Mouse (Mus musculus): Measurements from ENCODE around the gene Dtnb.
A peak's percentile ranks its signal among the peaks of the same experiment; 100 is the strongest.
"Not testable (repeated sequence)": the region's sequence is repeated elsewhere in the genome, so short reads cannot be mapped to it uniquely, and the experiment has no call there.

The Dtnb gene

DNA sequence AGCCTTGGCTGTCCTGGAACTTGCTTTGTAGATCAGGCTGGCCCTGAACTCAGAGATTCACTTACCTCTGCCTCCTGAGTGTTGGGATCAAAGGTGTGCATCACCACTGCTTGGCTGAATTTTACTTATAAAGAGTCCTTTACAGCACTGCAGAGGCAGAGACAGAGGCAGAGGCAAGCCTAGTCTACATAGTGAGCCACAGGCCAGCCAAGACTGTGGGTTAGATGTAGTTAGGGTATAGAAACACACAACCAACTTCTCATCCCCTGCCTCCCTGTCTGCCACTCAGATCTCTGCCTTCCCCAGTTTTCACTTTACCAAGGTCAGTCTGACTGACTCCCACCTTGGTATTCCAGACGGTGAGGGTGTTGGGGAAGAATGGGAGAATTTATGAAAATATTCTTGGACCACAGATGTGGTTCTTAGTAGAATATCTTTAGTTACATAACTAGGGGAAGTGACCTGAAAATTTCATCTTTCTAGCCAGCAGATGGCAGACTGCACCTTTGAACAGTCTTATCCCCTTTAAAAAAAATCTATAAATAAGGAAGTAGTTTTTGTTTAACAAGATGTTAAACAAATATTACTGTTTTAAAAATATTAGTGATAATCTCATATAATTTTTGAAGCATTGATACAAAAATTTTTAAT, 88.9 kb downstream of the Dtnb start:
- DNase-seq = peak; percentile 56

DNA sequence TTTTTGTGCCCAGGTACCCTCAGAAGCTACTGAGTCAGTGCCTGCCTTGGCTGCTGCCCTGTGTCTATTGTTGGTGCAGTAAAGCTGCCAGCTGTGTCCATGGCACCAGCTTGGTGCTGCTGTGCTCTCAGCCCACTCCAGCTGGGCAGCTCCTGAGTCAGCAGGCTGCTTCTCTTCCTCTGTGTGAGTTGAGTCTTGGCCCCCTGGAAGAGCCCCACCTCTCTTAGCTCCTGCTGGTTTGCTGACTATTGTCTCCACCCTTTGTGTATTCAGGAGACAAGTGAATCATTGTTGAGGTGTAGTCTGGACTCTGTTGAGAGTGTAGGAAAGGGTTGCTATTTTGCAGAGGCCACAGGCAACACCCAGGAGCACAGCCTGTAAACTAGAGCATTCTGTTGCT, 90.5 kb downstream of the Dtnb start:
- no peak for DNase-seq

DNA sequence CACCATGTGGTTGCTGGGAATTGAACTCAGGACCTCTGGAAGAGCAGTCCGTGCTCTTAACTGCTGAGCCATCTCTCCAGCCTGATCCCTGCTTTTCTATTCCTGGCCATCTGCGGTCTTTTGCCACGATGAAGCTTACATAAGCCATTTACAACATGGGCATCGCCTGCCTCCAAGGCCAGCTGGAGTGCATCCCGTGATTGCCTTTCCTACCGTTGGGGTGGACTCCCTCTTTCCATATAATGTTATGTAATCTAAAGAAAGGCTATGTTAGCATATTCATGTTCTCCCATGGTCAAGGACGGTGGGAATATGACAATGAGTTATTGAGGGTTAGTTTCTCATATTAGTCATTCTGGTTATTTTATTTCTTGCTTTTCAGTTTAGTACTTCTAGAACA, 91.2 kb downstream of the Dtnb start:
- DNase-seq = no peak

DNA sequence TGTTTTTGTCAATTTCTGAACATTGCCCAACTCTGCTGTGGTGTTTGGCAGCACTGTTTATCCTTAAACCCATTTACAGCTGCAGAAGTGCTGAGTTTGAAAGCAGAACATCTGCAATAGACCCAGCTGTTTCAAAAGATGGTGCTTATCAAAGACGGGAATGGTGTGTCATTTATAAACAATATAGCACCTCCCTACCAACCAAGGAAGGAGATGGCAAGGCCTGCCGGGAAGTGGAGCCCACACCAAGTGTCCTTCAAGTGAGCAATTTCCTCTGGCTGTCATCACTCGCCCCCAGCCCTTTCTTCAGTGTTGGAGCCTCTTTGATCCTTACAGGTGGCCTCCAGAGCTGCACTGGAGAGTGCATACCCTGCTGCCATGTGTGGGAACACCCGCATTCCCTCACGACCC, 97.8 kb downstream of the Dtnb start:
- DNase-seq = no peak

DNA sequence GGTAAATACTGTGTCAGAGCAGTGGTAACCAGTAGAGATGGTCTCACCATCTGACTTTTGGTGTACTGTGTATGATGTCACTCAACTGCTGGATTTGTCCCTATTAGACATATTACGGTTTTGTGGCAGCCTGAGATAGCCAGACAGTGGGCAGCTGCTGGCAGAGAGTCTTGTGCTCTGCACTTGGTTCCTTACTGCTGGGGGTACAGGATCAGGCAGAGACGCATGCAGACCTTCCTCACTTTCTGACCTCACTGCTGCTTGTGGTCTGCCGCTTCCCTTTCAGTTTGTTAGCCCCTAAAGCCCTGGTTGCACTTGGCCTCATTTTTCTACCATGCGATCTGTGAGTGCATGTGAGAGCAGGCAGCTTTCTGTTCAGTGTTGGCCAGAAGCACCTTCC, 98.9 kb downstream of the Dtnb start:
- no peak for DNase-seq

DNA sequence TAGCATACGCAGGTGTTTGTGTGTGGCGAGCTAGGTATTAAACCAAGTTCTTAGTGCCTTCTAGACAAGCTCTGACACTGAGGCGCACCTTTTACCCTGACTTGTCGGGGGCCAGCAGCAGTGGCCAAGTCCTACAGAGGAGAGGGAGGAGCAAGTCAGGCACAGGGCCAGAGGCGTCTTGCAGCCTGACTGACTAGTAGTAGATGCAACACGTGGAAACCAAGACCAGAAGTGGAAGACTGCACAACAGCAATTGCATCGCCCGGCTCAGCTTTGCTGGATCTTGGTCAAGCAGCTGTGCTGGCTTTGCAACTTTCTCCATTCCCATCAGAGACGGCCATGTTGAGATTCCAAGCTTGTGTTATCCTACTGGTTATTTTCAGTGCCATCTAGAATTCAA, 100.6 kb downstream of the Dtnb start:
- no peak for DNase-seq

DNA sequence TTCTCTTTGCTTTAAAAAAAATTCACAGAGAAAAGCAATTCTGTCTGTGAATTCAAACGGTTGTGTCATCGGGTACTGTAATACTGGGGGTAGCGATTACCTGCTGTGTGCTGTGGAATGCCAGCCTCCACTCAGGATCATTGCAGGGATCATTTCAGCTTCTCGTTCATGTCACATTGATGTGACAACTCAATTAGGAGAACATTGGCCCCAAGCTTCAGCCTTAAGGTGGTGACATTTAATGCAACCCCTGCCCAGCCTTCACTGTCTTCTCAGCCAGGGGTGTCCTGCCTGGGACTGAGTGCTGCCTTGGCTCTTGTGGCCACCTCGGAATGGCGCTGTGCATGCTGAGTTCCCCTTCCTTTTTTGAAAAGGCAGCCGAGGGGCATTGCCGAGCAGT, 101.7 kb downstream of the Dtnb start:
- DNase-seq = no peak

DNA sequence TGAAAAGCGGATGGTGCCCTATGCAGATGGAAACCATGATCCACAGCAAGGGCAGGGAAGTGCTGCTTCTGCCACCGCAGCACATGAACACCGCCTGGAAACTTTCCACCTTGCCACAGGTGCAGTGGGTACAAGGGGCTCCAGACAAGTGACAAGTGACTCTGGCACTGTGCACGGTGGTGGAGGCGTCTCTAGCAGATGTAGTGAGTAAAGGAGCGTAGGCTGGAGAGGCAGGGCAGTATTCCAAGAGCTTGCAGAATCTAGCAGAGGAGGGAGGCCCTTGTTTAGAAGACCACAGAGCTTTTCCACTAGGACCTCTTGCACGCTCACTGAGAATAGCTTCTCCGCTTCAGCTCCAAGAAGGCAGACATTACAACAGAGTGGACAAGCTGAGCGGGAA, 102.7 kb downstream of the Dtnb start:
- no peak for DNase-seq

DNA sequence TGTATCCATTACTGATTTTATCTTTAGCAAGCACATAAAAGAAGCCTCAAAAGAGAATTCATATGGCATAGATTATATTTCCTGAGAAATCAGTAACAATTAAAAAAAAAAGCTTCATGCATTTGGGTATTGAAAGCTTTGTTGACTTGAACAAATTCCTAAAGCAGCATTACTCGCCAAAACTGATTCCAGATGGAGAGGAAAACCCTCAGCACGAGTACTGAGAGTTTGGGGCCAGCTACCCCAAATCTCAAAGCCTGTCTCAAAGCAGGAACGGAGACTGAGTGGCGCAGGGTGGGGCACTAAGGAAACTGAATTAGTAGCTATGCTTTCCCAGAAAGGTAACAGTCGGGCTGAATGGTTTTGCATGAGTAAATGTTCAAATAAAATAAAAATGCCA, 108.5 kb downstream of the Dtnb start:
- DNase-seq = no peak

DNA sequence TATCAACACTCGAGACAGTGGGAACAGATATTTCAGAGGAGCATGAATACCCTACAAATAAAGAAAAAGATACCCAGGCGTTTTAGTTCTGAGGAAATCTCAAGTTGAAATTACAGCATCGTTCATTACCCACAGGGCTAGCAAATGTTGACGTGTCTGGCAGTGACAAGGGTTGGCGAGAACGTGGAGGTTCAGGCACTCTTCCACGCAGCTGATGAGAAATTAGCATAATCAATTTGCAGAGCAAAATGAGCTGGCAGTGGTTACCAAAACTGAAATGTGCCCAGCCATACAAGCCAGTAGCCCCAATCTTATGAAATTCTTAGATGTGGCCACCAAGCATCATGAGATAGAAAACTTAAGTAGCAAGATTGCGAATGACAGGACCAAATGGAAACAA, 110.9 kb downstream of the Dtnb start:
- DNase-seq = no peak

DNA sequence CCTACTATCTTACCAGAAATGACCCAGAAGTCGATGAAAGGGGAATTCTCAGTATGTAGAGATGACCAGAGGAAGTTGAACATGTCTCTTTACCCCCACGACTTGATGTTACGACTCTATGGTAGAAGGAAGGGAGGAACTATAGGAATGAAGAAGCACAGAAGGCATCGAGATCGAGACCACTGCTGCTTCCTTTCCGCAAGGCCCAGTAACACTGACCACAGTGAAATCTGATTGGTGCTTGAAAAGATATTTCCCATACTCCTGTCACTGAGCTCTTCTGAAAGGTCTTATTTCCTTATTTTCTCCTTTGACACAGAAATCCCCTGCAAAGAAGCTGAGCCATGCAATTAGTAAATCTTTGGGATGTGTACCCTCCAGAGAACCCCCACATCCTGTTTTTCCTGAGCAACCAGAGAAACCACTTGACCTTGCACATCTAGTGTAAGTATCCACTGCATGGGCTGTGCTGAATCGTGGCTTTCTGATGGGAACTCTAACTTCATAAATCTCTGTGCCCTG, 114.3 kb downstream of the Dtnb start:
- DNase-seq = no peak

DNA sequence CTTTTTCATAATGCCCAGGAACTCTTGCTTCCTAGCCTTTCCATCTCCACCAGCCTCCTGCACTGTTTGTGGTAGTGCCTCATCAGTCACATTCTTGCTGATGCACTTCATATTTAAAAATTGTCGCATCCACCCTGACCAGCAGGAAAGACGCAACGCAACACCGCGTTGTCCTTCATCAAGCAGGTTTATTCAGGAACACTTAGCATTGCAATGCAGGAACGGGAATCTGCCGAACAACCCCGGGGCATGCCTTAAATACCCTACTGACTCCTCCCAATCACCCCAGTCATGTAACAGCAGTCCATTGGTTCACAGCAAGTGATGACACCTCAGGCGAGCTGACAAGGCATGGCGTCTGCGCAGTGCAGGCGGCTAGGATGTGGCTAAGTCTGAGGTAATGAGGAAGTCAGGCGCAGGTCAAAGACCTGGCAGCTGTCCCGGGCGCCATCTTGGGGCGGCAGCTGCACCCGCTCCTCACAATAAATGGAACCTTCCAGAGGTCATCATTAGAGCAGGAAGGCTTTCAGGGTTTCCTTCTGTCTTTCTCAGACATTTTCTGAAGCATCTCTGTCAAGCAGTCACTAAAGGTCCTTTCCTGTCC, 118.8 kb downstream of the Dtnb start:
- not testable (repeated sequence) for DNase-seq

DNA sequence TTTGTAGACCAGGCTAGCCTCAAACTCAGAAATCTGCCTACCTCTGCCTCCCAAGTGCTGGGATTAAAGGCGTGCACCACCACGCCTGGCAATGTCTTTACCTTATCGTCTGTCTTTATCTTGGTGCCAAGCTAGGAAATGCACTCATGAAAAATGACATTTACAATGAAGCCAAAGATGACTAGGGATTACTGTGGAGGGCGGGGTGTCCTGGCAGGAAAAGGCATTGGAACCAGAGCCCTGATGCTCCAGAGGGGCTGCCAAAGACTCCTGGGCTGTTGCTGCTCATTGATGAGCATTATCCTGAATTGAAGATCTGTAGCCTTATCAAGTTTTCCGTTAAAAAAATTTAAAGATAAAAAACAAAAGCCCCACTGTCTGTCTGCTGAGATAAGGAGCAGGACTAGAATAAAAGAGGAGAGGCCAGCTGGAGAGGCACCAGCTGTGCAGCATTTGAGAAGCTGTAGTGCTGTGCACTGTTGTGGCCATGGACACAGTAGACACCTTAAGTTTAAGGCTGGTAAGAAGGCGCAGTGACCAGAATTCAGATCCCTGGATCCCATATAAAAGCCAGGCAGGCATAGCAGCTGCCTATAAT, 120.7 kb downstream of the Dtnb start:
- DNase-seq = peak; percentile 27

DNA sequence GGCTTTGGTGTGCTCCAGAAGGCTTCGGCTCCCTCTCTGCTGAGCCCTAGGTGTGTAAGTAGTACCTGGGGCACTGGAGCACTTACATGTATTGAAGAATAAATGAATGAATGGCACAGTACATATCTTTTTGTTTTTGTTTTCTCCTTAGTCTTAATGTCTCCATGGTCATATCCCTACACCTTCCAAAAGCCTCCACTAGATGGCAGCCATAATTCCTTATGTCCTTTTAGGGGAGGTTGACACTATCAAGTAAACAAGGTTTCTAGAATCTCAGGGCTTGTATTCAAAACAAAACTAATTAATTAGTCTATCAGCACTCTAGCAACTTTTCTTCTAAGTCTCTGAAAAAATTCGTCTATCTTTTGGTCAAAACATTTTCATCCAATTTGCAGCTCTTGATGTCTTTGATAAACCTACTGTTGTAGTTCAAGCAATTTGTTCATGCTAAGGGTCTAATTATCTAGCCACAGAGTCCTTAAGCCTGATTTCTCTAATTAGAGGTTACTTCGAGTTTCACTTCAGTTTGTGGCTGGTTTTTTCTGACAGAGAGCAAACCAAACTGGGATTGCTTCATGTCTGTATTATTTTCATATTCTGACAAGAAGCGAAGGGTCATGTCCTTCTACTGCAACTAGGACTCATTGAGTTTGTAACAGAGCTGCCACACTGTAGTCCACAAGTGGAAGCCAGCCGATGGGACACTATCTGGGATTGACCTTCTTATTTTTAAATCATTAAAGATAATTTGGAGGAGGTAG, 123.7 kb downstream of the Dtnb start:
- DNase-seq = peak; percentile 59

DNA sequence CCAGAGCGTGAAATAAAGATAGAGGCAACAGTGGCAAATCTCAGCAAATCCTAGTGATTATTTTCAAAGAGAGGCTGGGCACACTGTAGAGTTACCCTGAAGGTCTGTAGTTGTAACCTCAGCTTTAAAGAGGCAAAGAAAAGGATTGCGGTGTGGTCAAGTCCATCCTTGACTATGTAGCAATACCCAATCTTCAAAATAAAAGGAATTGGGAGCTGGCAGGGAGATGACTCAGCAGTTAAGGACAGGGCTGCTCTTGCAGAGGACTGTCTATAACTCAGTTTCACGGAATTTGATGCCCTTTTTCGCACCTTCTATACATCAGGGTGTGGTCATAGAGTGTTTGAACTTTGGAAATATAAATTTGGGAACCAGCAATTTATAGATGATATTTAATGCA, 128.3 kb downstream of the Dtnb start:
- no peak for DNase-seq

DNA sequence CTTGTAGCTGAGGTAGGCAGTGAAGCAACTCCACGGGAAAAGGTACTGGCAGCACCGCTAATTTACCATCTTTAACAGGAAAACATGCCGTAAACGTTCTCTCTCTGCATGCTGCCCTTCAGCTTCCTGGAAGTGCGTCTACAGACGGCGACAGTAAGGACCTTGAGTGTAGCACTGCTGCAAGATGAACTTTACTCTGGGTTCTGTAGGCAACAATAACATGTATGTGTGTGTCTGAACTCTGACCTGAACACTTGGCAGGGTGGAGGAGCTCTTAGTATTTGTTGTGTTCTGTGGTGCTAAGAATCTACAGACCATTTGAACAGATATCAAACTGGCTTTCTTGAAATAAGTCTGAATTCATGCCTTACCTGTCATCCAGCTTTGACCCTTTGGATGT, 130.7 kb downstream of the Dtnb start:
- no peak for DNase-seq

DNA sequence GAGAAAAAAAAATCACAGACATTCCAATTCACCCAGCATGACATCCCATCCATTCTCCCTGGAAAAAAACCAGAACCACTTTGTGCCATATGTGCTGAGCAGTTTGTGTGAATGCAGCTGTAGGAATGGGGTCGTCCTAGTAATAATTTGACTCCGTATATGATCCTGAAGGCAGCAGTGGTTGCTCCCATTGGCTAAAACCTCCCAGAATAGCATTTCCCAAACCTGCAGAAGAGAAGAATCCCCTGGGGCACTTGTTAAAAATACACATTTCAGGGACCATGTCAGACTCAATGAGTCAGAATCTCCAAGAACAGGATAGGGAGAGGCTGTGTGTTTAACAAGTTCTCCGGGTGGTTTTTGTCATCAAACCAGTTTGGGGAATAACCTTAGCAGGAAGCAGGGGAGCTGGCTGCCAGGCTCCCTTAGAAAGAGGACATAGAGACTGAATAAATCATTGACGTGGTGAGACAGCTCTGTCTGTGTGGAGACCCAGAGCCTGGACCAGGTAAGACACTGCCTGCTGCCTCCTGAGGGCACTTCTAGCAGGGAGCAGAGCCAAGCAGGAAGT, 147.1 kb downstream of the Dtnb start:
- no peak for DNase-seq

DNA sequence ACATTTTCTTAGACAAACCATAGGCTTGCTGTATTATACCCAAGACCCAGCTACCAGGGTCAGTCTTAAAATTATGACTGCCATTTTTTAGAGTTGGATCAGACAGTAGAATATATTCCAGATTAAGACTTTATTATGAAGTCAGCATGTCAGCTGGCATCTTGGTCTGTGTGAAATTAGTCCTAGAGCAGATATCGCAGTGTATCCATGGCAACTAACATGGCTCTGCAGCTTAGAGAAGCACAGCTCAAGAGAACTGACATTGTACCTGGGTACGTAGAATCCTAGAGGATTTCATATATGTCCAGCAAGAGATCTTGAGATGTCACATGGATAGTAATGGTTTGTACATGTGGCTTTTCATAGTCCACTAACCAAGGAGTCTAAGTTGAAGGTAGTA, 148.3 kb downstream of the Dtnb start:
- DNase-seq = no peak

DNA sequence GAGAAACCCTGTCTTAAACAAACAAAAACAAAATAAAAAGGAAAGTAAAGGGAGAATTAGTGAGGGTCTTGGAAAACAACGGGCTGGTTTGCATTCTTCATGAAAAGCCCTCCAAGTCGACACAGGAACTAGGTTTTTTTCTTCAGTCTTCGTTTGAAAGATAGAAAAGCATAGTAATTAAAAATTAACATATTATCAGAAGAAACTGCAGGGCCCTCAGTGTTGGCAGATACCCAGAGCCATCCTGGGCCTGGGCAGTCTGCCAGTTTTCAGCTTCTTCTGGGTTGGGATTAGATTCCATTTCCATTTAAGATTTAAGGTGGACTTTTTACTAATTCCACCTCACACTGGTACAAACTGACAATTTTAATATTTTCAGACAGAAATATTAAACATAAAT, 151.6 kb downstream of the Dtnb start:
- peak; percentile 67 for DNase-seq

DNA sequence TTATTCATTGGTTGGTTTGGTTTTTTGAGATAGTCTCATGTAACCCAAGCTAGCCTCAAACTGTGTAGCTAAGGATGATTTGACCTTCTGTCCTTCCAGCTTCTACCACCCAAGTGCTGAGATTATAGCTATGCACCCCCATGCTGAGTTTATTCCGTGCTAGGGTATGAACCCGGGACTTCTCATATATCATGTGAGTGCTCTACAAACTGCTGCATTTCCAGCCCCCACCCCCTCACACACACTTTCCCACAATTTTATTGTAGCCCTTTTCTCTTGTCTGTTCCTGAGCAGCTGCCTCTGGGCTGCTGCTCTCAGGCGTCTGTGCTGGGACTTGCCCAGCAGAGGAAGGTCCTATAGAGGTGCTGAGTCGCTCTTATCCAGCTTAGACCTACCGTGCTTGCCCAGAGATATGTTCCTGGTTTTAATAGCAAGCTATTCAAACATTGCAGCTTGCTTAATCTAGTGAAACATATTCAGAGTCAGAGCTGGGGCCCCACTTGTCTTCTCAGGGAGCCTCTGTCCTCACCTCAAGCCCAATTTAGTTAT, 152.7 kb downstream of the Dtnb start:
- DNase-seq = no peak

DNA sequence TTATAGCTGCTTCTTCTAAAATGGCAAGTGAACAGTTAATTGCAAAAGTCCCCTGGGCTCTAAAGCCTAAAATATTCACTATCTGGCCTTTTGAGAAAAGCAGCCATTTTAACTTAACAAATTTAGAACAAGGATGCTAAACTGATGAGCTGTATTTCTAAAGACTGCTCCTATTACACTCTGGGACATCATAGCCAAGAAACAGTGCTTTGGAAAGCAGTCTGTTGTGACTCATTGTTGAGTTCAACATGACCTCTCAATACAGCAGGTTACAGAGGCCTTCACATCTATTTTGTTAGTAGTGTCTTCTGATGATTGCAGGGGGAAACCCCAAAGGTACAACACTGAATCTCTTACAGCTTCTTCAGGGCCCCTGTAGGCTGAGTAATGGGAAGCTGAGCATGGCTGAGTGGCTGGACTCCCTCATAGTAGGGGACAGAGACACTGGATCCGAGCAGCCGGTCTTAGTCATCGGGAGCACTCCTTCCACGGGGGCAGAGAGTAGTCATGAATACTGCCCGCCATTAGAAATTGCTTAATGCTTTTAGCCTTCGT, 157.4 kb downstream of the Dtnb start:
- DNase-seq = no peak

DNA sequence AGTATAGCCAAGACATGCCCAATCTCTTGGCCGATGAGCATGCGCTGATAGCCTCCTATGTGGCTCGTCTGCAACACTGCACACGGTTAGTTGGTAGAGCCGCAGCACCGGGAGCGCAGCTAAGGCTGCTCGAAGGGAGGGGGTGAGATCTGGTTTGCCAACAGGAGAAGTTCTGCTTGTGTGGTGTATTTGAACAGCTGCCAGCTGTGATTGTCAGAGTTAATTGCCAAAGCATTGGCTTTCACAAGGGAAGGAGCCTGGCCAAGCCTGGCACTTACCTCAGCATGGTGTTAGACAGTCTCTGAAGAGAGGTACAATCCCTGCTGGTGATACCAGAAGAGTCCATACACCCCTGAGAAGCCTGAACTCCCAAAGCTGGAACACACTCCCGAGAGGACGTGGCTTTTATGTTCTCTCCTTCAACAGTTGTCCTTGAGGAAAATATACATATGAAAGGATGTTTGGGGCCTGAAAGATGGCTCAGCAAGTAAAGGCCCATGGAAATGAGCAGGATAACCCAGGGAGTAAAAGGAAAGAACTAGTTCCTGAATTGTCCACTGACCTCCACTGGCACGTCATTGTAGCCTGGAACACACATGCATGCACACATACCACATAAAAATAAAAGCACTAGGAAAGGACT, 160.6 kb downstream of the Dtnb start:
- DNase-seq = peak; percentile 30
